12 mouse cellular contexts compared by ENCODE assay signal in the genomic region with DNA sequence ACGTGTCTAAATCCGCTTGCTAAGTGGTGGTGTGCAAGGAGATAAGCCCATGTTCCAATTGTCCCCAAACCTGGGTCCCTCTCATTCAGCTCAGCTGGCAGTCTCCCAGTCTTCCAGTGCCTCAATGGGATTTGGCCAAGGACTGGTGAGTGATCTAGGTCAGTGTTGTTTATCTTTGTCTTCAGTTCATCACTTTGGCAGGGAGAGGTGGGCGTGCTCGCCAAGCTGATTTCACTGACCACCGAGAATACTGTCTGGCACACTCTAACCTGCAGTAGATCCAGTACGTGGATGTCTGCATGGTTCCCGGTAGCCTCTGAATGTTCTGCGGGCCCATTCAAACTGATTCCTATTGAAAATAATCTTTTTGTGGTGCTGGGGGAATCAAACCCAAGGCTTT. TPM values are rescaled to one million over a fixed set of nuclear protein-coding genes. Genes with fewer than 3 reads are reported as not detected.
DNase-seq lines count a peak whose midpoint lies in the region; TF ChIP-seq lines count a peak whose summit lies in the region.
"Had no signal": no experiment of that assay in that cellular context is flagged by ENCODE, and none has a peak within 500 bp of the region (broad histone marks: within the 10 kb centered on the region; RNA-seq: fewer than 3 reads in every experiment).

No protein-coding gene starts in this region.

- H3K27me3 ChIP-seq in kidney, adult 2 months (replicated peaks; ENCODE audit: control insufficient read depth, insufficient read depth, low read length) = no peaks in the 10 kb centered on the region
- H3K27me3 ChIP-seq: limb, embryonic 12.5 days; lung, embryonic 15.5 days had no signal

- DNase-seq in gastrocnemius, adult 8-10 months (ENCODE audit: low spot score in 2 of 2) = peak; percentile 63 to 74
- no peak for DNase-seq in gastrocnemius, postnatal 10 days
- DNase-seq in lung, postnatal 10 days = peak; percentile 63
- no peak for DNase-seq in lung, adult 2 months
- DNase-seq in adrenal gland, postnatal 14 days = peak; percentile 81
- DNase-seq in gastrocnemius, postnatal 25 days = peak; percentile 53
- no peak for DNase-seq in kidney, adult 2 months
- no peak for DNase-seq in left cerebral cortex, adult 18-20 months (ENCODE audit: low spot score in 2 of 2)

- no peak overlapping the region for H3K4me3 ChIP-seq in lung, adult 2 months (replicated peaks; ENCODE audit: extremely low read depth, low read depth, low read length)
- H3K4me3 ChIP-seq in kidney, adult 2 months (ENCODE audit: insufficient read depth, low read depth, low read length) = no peak overlapping the region
- H3K4me3 ChIP-seq: limb, embryonic 12.5 days; lung, embryonic 15.5 days; midbrain, embryonic 10.5 days had no signal

- H3K4me1 ChIP-seq in lung, adult 2 months (ENCODE audit: control insufficient read depth, insufficient read depth, low read length) = no peaks in the 10 kb centered on the region
- no peaks in the 10 kb centered on the region for H3K4me1 ChIP-seq in kidney, adult 2 months (ENCODE audit: control insufficient read depth, insufficient read depth, low read length)
- H3K4me1 ChIP-seq: limb, embryonic 12.5 days; midbrain, embryonic 10.5 days had no signal

- H3K36me3 ChIP-seq in kidney, adult 2 months (ENCODE audit: control insufficient read depth, insufficient read depth, low read length) = no peaks in the 10 kb centered on the region

- 61% methylated on average over 8 of the region's 8 CpGs for WGBS in lung, adult 2 months
- 91% methylated on average over 8 of the region's 8 CpGs for WGBS in kidney, adult 2 months

- H3K27ac ChIP-seq in kidney, adult 2 months (ENCODE audit: insufficient read depth, low read depth, low read length) = no peak overlapping the region
- H3K27ac ChIP-seq: kidney, postnatal 0 days; limb, embryonic 12.5 days; lung, embryonic 15.5 days; midbrain, embryonic 10.5 days had no signal

- no peak for TF ChIP-seq POLR2A in lung, adult 2 months (IDR thresholded peaks at IDR 0.05; ENCODE audit: borderline replicate concordance, extremely low read depth, low read depth, low read length)
- TF ChIP-seq POLR2A in kidney, adult 2 months (IDR thresholded peaks at IDR 0.05; ENCODE audit: low read depth, low read length) = no peak

- TF ChIP-seq CTCF in lung, adult 2 months (IDR thresholded peaks at IDR 0.05; ENCODE audit: insufficient read depth, low read length) = no peak
- no peak for TF ChIP-seq CTCF in kidney, adult 2 months (conservative IDR thresholded peaks at IDR 0.05; ENCODE audit: insufficient read depth, insufficient read length, low read depth, low read length)

RNA-seq across cellular contexts. Expression of a gene that starts 10.7 kb away (rescaled TPM):
- total RNA-seq in gastrocnemius, adult 8-10 months (2022) = 100 to 1,000 TPM; 164 to 175 (median 171) TPM
- total RNA-seq in gastrocnemius, postnatal 10 days (2021) = 100 to 1,000 TPM; 174 to 190 TPM
- 214 and 264 TPM in 2 replicates for polyA plus RNA-seq in lung, adult 2 months (2012; rRNA removed)
- 216 and 225 TPM in 2 replicates for total RNA-seq in adrenal gland, postnatal 14 days (2021)
- total RNA-seq in gastrocnemius, postnatal 25 days (2021) = 100 to 1,000 TPM; 128 TPM
- polyA plus RNA-seq in kidney, adult 2 months (2012; rRNA removed) = 397 and 399 TPM in 2 replicates
- total RNA-seq in left cerebral cortex, adult 18-20 months (2021) = 100 to 1,000 TPM; 122 to 128 TPM

RNA-seq across cellular contexts. Expression of a gene that starts 13.6 kb away (rescaled TPM):
- total RNA-seq in gastrocnemius, adult 8-10 months (2022) = 1 to 10 TPM; 1.2 to 2.7 (median 1.5) TPM
- 10 to 100 TPM; 11.9 to 18.6 TPM for total RNA-seq in gastrocnemius, postnatal 10 days (2021)
- polyA plus RNA-seq in lung, adult 2 months (2012; rRNA removed) = 65.9 and 81.9 TPM in 2 replicates
- total RNA-seq in adrenal gland, postnatal 14 days (2021) = 28.1 and 32.6 TPM in 2 replicates
- total RNA-seq in gastrocnemius, postnatal 25 days (2021) = 1 to 10 TPM; 2.4 to 3.3 TPM
- 53.9 and 56.5 TPM in 2 replicates for polyA plus RNA-seq in kidney, adult 2 months (2012; rRNA removed)
- 10 to 100 TPM; 32.4 to 35.2 TPM for total RNA-seq in left cerebral cortex, adult 18-20 months (2021)

RNA-seq across cellular contexts. Expression of a gene that starts 28.3 kb away (rescaled TPM):
- total RNA-seq in gastrocnemius, adult 8-10 months (2022) = 100 to 1,000 TPM; 102 to 119 (median 105) TPM
- total RNA-seq in gastrocnemius, postnatal 10 days (2021) = 10 to 100 TPM; 84.5 to 99.4 TPM
- polyA plus RNA-seq in lung, adult 2 months (2012; rRNA removed) = 26.4 and 34.0 TPM in 2 replicates
- 277 and 297 TPM in 2 replicates for total RNA-seq in adrenal gland, postnatal 14 days (2021)
- 100 to 1,000 TPM; 109 to 113 TPM for total RNA-seq in gastrocnemius, postnatal 25 days (2021)
- 139 and 149 TPM in 2 replicates for polyA plus RNA-seq in kidney, adult 2 months (2012; rRNA removed)
- 10 to 100 TPM; 54.7 to 57.2 TPM for total RNA-seq in left cerebral cortex, adult 18-20 months (2021)

RNA-seq across cellular contexts. Expression of a gene that starts 30.6 kb away (rescaled TPM):
- 10 to 100 TPM; 68.1 to 81.6 (median 73.1) TPM for total RNA-seq in gastrocnemius, adult 8-10 months (2022)
- total RNA-seq in gastrocnemius, postnatal 10 days (2021) = 10 to 100 TPM; 46.8 to 49.7 TPM
- polyA plus RNA-seq in lung, adult 2 months (2012; rRNA removed) = 11.9 and 14.6 TPM in 2 replicates
- total RNA-seq in adrenal gland, postnatal 14 days (2021) = 24.8 and 34.7 TPM in 2 replicates
- 10 to 100 TPM; 38.9 to 45.0 TPM for total RNA-seq in gastrocnemius, postnatal 25 days (2021)
- polyA plus RNA-seq in kidney, adult 2 months (2012; rRNA removed) = 9.2 and 10.6 TPM in 2 replicates
- 100 to 1,000 TPM; 120 to 123 TPM for total RNA-seq in left cerebral cortex, adult 18-20 months (2021)

RNA-seq across cellular contexts. Expression of a gene that starts 50.7 kb away (rescaled TPM):
- total RNA-seq in gastrocnemius, adult 8-10 months (2022) = 10 to 100 TPM; 45.5 to 63.7 (median 51.7) TPM
- total RNA-seq in gastrocnemius, postnatal 10 days (2021) = 10 to 100 TPM; 32.2 to 32.4 TPM
- 65.9 and 79.6 TPM in 2 replicates for polyA plus RNA-seq in lung, adult 2 months (2012; rRNA removed)
- total RNA-seq in adrenal gland, postnatal 14 days (2021) = 37.0 and 45.2 TPM in 2 replicates
- 10 to 100 TPM; 33.0 to 40.5 TPM for total RNA-seq in gastrocnemius, postnatal 25 days (2021)
- 36.6 and 40.4 TPM in 2 replicates for polyA plus RNA-seq in kidney, adult 2 months (2012; rRNA removed)
- 100 to 1,000 TPM; 135 to 149 TPM for total RNA-seq in left cerebral cortex, adult 18-20 months (2021)

Comparison
In these comparisons a context has a peak if more than half of its experiments do, and no peak if none do; other contexts are left out.
1. DNase-seq: peak in gastrocnemius, adult 8-10 months (2 of 2), lung, postnatal 10 days (single experiment), adrenal gland, postnatal 14 days (single experiment) and gastrocnemius, postnatal 25 days (single experiment); none in gastrocnemius, postnatal 10 days (single experiment), lung, adult 2 months (single experiment), kidney, adult 2 months (single experiment) and left cerebral cortex, adult 18-20 months (0 of 2).